Mouse (Mus musculus): ENCODE results near the gene Sart1.

The Sart1 gene

DNA sequence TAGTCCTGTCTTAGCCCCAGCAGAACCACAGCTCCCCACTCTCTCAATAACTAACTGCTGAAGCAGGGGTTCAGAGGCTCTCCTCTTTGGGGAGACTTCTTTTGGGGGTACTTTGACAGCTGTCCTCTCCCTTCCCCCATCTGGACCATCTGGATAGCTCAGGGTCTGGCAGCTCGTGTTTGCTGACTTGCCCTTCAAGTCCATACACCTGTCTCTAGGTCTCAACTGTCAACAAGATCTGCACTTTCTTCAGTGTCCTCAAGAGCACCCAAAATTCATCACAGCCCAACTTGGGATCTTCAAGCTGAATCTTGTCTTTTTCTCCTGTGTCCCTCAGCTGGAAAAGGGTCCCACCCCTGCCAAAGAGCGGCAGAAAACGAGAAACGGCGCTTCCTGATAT, 33.3 kb upstream of the Sart1 start:
- H3K36me3 ChIP-seq (ENCODE audit: insufficient read depth, low read length), result peaks cover 48% of the 10 kb centered on the region
- peaks cover 54% of the 10 kb centered on the region for H3K4me1 ChIP-seq (replicated peaks; ENCODE audit: low read depth, low read length)
- no peaks in the 10 kb centered on the region for H3K27me3 ChIP-seq (ENCODE audit: insufficient read depth, low read length)
- TF ChIP-seq CTCF (conservative IDR thresholded peaks at IDR 0.05; ENCODE audit: low read length) (no peak), NANOG (IDR thresholded peaks at IDR 0.05; ENCODE audit: borderline replicate concordance, low read length) (no peak), POU5F1 (IDR thresholded peaks at IDR 0.05; ENCODE audit: borderline replicate concordance, low read length) (no peak)
- H3K4me3 ChIP-seq (replicated peaks; ENCODE audit: low read length), result no peak overlapping the region
- H3K9me3 ChIP-seq (ENCODE audit: low read length), result no peaks in the 10 kb centered on the region

DNA sequence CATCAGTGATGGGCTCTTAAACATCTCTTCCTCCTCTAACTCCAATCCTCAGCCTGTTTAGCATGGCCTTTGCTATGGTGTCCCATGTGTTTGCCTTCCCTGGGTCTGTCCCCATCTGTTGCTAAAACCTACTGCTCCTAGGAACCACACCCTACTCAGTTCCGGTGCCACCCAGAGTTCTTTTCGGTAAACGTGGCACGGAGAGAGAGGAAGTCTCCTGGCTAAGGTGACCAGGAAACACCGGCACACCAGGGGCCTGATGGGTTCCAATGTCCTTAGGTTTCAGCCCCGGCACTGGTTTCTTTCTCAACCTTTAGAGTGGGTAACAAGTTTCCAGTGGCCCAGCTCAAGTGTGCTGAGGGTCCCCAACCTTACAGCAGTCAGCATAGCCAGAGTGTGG, 32.1 kb upstream of the Sart1 start:
- Histone ChIP-seq H3K9me3 (ENCODE audit: low read length) (no peaks in the 10 kb centered on the region), H3K4me3 (replicated peaks; ENCODE audit: low read length) (no peak overlapping the region), H3K36me3 (ENCODE audit: insufficient read depth, low read length) (peaks cover 38% of the 10 kb centered on the region), H3K27me3 (ENCODE audit: insufficient read depth, low read length) (peaks cover 4% of the 10 kb centered on the region; the same call in 1 of the 2 replicates), H3K4me1 (replicated peaks; ENCODE audit: low read depth, low read length) (peaks cover 47% of the 10 kb centered on the region)
- TF ChIP-seq POU5F1 (IDR thresholded peaks at IDR 0.05; ENCODE audit: borderline replicate concordance, low read length) (no peak), CTCF (conservative IDR thresholded peaks at IDR 0.05; ENCODE audit: low read length) (no peak), NANOG (IDR thresholded peaks at IDR 0.05; ENCODE audit: borderline replicate concordance, low read length) (no peak)

DNA sequence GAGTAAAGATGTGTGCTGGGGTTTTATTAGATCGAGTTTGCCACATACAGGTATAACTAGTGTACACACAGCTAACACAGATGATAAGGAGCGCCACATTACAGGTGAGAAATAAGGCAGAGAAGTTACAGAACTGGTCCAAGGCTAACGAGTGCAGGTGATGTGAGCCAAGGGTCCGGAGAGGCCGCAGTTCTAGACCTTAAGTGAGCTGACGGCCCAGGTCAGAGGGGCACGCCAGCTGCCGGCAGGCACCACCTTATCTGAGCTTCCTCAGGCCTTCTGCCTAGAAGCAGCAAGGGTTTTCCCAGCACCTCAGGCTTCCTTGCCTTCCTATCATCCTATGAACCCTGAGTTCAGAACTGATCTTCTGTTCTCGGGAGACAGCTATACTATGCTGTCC, 31.1 kb upstream of the Sart1 start:
- Histone ChIP-seq H3K4me3 (replicated peaks; ENCODE audit: low read length) (no peak overlapping the region), H3K9me3 (ENCODE audit: low read length) (no peaks in the 10 kb centered on the region), H3K36me3 (ENCODE audit: insufficient read depth, low read length) (peaks cover 38% of the 10 kb centered on the region), H3K27me3 (ENCODE audit: insufficient read depth, low read length) (peaks cover 5% of the 10 kb centered on the region; the same call in 1 of the 2 replicates), H3K4me1 (replicated peaks; ENCODE audit: low read depth, low read length) (peaks cover 52% of the 10 kb centered on the region)
- no peak for TF ChIP-seq NANOG (IDR thresholded peaks at IDR 0.05; ENCODE audit: borderline replicate concordance, low read length)
- no peak for TF ChIP-seq CTCF (conservative IDR thresholded peaks at IDR 0.05; ENCODE audit: low read length)
- TF ChIP-seq POU5F1 (IDR thresholded peaks at IDR 0.05; ENCODE audit: borderline replicate concordance, low read length), result no peak

- Histone ChIP-seq H3K9me3 (ENCODE audit: low read length) (no peaks in the 10 kb centered on the region), H3K4me3 (replicated peaks; ENCODE audit: low read length) (no peak overlapping the region), H3K36me3 (ENCODE audit: insufficient read depth, low read length) (peaks cover 38% of the 10 kb centered on the region), H3K4me1 (replicated peaks; ENCODE audit: low read depth, low read length) (peaks cover 50% of the 10 kb centered on the region), H3K27me3 (ENCODE audit: insufficient read depth, low read length) (peaks cover 5% of the 10 kb centered on the region; the same call in 1 of the 2 replicates)
- TF ChIP-seq NANOG (IDR thresholded peaks at IDR 0.05; ENCODE audit: borderline replicate concordance, low read length), result no peak
- TF ChIP-seq CTCF (conservative IDR thresholded peaks at IDR 0.05; ENCODE audit: low read length), result no peak
- no peak for TF ChIP-seq POU5F1 (IDR thresholded peaks at IDR 0.05; ENCODE audit: borderline replicate concordance, low read length)
Observed at GRCm38 (mm10) chr19:5418750-5419466, 30.4 kb upstream of the Sart1 start.

DNA sequence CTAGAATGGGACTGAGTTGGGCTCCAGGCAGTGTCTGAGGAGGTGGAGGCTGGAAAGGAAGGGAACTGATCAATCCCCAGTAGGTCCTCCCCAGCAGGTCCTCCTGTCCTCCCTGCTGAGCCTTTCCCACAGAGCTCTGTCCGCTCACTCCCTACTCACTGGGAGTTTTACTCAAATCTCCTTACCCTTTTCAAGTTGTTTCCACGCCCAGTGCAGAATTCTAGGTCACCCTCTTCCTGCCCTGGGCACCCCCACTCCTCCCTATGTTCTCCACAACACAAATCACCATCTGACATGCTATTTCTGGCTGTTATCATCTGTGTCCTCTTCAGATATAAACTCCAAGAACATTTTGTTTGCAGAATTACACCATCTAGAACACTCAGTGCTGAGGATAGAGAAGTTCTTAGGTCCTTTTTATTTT, 26.0 kb upstream of the Sart1 start:
- TF ChIP-seq NANOG (IDR thresholded peaks at IDR 0.05; ENCODE audit: borderline replicate concordance, low read length) (no peak), CTCF (conservative IDR thresholded peaks at IDR 0.05; ENCODE audit: low read length) (no peak), POU5F1 (IDR thresholded peaks at IDR 0.05; ENCODE audit: borderline replicate concordance, low read length) (no peak)

DNA sequence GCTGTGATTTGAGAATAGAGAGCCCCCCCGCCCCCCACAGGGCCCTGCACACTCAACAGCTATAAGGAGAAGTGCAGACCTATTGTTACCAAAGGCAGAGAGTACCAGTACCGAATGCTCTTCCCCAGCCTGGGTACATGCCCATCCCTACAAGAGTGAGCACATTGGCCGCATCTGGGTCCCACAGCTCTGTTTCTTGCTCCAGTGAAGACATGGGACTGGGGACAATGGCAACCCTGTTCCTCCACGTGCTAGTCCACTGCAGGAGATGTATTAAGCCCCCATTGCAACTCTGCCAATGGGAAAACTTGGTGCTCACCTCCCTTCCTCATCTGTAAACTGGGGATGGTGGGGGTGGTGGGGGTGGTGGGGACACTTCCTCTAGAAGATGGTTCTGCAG, 25.3 kb upstream of the Sart1 start:
- Histone ChIP-seq H3K36me3 (ENCODE audit: insufficient read depth, low read length) (no peaks in the 10 kb centered on the region), H3K9me3 (ENCODE audit: low read length) (no peaks in the 10 kb centered on the region), H3K4me3 (replicated peaks; ENCODE audit: low read length) (no peak overlapping the region), H3K4me1 (replicated peaks; ENCODE audit: low read depth, low read length) (peaks cover 41% of the 10 kb centered on the region), H3K27me3 (ENCODE audit: insufficient read depth, low read length) (peaks cover 5% of the 10 kb centered on the region; the same call in 1 of the 2 replicates)
- no peak for TF ChIP-seq NANOG (IDR thresholded peaks at IDR 0.05; ENCODE audit: borderline replicate concordance, low read length)
- no peak for TF ChIP-seq POU5F1 (IDR thresholded peaks at IDR 0.05; ENCODE audit: borderline replicate concordance, low read length)
- TF ChIP-seq CTCF (conservative IDR thresholded peaks at IDR 0.05; ENCODE audit: low read length), result no peak

More for the DNA sequence above, 26.0 kb upstream of the Sart1 start:
- Histone ChIP-seq H3K27me3 (ENCODE audit: insufficient read depth, low read length) (peaks cover 5% of the 10 kb centered on the region; the same call in 1 of the 2 replicates), H3K4me3 (replicated peaks; ENCODE audit: low read length) (no peak overlapping the region), H3K9me3 (ENCODE audit: low read length) (no peaks in the 10 kb centered on the region), H3K4me1 (replicated peaks; ENCODE audit: low read depth, low read length) (peaks cover 35% of the 10 kb centered on the region), H3K36me3 (ENCODE audit: insufficient read depth, low read length) (no peaks in the 10 kb centered on the region)

DNA sequence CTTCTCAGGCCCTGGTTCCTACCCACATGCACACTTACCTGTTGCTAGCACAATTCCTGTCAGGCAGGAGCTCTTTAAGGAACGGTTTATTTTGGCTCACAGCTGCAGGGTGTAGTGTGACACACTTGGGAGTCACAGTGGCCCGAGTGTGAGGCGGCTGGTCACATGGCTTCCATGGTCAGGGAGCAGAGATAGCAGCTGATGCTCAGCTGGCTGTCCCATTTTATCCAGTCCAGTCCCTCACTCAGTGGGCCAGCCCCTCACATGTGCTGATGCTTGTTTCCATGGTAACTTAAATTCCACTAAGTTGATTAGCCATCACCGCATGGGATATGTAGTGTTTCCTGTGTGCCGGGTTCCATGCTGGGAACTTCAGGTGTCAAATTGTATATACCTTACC, 23.5 kb upstream of the Sart1 start:
- no peaks in the 10 kb centered on the region for H3K9me3 ChIP-seq (ENCODE audit: low read length)
- H3K4me1 ChIP-seq (replicated peaks; ENCODE audit: low read depth, low read length), result peaks cover 48% of the 10 kb centered on the region
- no peak for TF ChIP-seq CTCF (conservative IDR thresholded peaks at IDR 0.05; ENCODE audit: low read length)
- TF ChIP-seq NANOG (IDR thresholded peaks at IDR 0.05; ENCODE audit: borderline replicate concordance, low read length), result no peak
- no peak for TF ChIP-seq POU5F1 (IDR thresholded peaks at IDR 0.05; ENCODE audit: borderline replicate concordance, low read length)
- H3K36me3 ChIP-seq (ENCODE audit: insufficient read depth, low read length), result no peaks in the 10 kb centered on the region
- H3K4me3 ChIP-seq (replicated peaks; ENCODE audit: low read length), result no peak overlapping the region
- H3K27me3 ChIP-seq (ENCODE audit: insufficient read depth, low read length), result peaks cover 5% of the 10 kb centered on the region; the same call in 1 of the 2 replicates

GRCm38 (mm10) chr19:5410641-5411040, 22.1 kb upstream of the Sart1 start:
- no peaks in the 10 kb centered on the region for H3K9me3 ChIP-seq (ENCODE audit: low read length)

More at GRCm38 (mm10) chr19:5410641-5411040, 22.1 kb upstream of the Sart1 start:
- H3K4me3 ChIP-seq (replicated peaks; ENCODE audit: low read length), result no peak overlapping the region
- no peaks in the 10 kb centered on the region for H3K36me3 ChIP-seq (ENCODE audit: insufficient read depth, low read length)
- H3K27me3 ChIP-seq (ENCODE audit: insufficient read depth, low read length), result 0 out of 2 replicates have a peak, but pooled peaks cover 1% of the 10 kb centered on the region
- peaks cover 50% of the 10 kb centered on the region for H3K4me1 ChIP-seq (replicated peaks; ENCODE audit: low read depth, low read length)
- TF ChIP-seq CTCF (conservative IDR thresholded peaks at IDR 0.05; ENCODE audit: low read length), result no peak
- TF ChIP-seq NANOG (IDR thresholded peaks at IDR 0.05; ENCODE audit: borderline replicate concordance, low read length), result no peak
- no peak for TF ChIP-seq POU5F1 (IDR thresholded peaks at IDR 0.05; ENCODE audit: borderline replicate concordance, low read length)

Data from E14TG2a.4 (cell line).